Mouse (Mus musculus) liver, embryonic 16.5 days (tissue): ENCODE data around the gene Decr2. TPM values are rescaled to one million over a fixed set of nuclear protein-coding genes. Genes with fewer than 3 reads are reported as not detected.
"Not testable (repeated sequence)": the region's sequence is repeated elsewhere in the genome, so short reads cannot be mapped to it uniquely, and the experiment has no call there.

ENCODE experiments used
- ATAC-seq: fragments of 200-750 bp; cut with Nextera tagmentation; 2 replicates; pipeline ENCODE4 v1.8.0; 2017; ENCODE audit warnings: low read depth, mild to moderate bottlenecking, moderate number of reproducible peaks, moderate library complexity
- H3K27ac ChIP-seq: fragments of 300-500 bp; sonication (generic); 2 replicates; pipeline ENCODE4 v1.5.1; 2014; ENCODE audit warnings: mild to moderate bottlenecking, low read length
- H3K27me3 ChIP-seq: fragments of 300-500 bp; sonication (generic); 2 replicates; pipeline ENCODE4 v1.6.1; 2014; ENCODE audit warnings: low read depth, low read length, mixed read lengths; ENCODE audit not compliant: control insufficient read depth, insufficient read depth
- H3K36me3 ChIP-seq: fragments of 300-500 bp; sonication (generic); 2 replicates; pipeline ENCODE4 v1.6.1; 2014; ENCODE audit warnings: mild to moderate bottlenecking; ENCODE audit not compliant: control insufficient read depth, insufficient read depth
- H3K4me1 ChIP-seq: fragments of 300-500 bp; sonication (generic); 2 replicates; pipeline ENCODE4 v1.6.1; 2014; ENCODE audit warnings: low read depth, low read length, mixed read lengths; ENCODE audit not compliant: control insufficient read depth
- H3K4me2 ChIP-seq: fragments of 300-500 bp; sonication (generic); 2 replicates; pipeline ENCODE4 v1.6.1; 2014; ENCODE audit warnings: low read depth, low read length, mixed read lengths
- H3K4me3 ChIP-seq: fragments of 300-500 bp; sonication (generic); 2 replicates; pipeline ENCODE4 v1.5.1; 2014; ENCODE audit warnings: low read depth, mild to moderate bottlenecking, low read length
- H3K9ac ChIP-seq: fragments of 300-500 bp; sonication (generic); 2 replicates; pipeline ENCODE4 v1.6.1; 2014; ENCODE audit warnings: low read depth, low read length
- H3K9me3 ChIP-seq: fragments of 300-500 bp; sonication (generic); replicated peaks from 2 replicates; pipeline ENCODE4 v1.6.1; 2016; ENCODE audit warnings: low read length; ENCODE audit not compliant: control insufficient read depth
- WGBS: fragments of 180-500 bp; shearing (Covaris S2); extraction: QIAGEN DNeasy Blood & Tissue Kit; methylation state at CpG from one replicate; pipeline ENCODE4 v1.1.7; 2014; ENCODE audit not compliant: insufficient replicate concordance; 5-methylcytosine and 5-hydroxymethylcytosine counted together
- polyA plus RNA-seq: library from polyadenylated mRNA; unstranded; fragments of >200 nt; fragmentation: Nextera tagmentation; extraction: Ambion mirVana; gene quantifications from 2 replicates; pipeline ENCODE4 v1.2.1, GENCODE M21; 2015

The Decr2 gene
- polyA plus RNA-seq, 1 experiment from 2014 or later: 26.3 TPM

DNA sequence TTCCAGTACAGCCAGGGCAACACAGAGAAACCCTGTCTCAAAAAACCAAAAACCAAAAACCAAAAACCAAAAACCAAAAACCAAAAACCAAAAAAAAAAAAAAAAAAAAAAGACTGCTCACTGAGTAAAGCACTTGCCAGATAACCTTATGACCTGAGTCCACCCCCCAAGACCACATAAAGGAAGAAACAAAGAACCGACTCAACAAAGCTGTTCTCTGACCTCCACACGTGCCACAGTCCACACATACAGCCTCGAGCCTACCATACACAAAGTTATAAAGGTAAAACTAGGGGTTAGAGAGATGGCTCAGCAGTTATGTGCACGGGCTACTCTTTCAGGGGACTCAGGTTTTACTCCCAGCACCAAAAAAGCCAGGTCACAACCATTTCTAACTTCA lies 37.4 kb downstream of the Decr2 start:
- Histone ChIP-seq H3K4me3 (no peak overlapping the region), H3K36me3 (no peaks in the 10 kb centered on the region), H3K27me3 (no peaks in the 10 kb centered on the region), H3K9me3 (no peaks in the 10 kb centered on the region), H3K9ac (no peak overlapping the region), H3K4me2 (no peak overlapping the region), H3K27ac (no peak overlapping the region), H3K4me1 (no peaks in the 10 kb centered on the region; the same call in none of the 2 replicates)
- no peak for ATAC-seq
- 39% methylated on average over 4 of the region's 4 CpGs for WGBS

DNA sequence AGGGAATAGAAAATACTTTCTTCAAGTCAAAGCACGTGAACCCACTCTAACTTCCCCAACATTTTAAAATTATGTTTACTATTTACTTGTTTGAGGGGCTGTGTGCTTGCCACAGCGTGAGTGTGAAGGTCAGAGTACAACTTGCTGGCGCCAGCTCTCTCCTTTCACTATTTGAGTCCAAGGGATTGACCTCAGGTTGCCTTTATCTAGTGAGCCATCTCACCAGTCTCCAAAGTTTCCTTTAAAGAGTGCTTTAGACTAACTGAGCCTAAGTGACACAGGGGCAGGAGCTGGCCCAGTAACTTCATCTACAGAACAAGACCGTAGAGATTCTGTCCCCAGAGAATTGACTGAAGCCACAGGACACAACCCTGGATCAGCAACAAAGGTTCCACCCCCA lies 38.1 kb downstream of the Decr2 start:
- no peaks in the 10 kb centered on the region for H3K9me3 ChIP-seq
- ATAC-seq: no peak
- WGBS: 62% methylated on average over 4 of the region's 4 CpGs
- no peak overlapping the region for H3K9ac ChIP-seq
- no peak overlapping the region for H3K4me3 ChIP-seq
- no peaks in the 10 kb centered on the region; the same call in none of the 2 replicates for H3K4me1 ChIP-seq
- H3K4me2 ChIP-seq: no peak overlapping the region
- no peaks in the 10 kb centered on the region for H3K27me3 ChIP-seq
- H3K36me3 ChIP-seq: no peaks in the 10 kb centered on the region
- H3K27ac ChIP-seq: no peak overlapping the region

DNA sequence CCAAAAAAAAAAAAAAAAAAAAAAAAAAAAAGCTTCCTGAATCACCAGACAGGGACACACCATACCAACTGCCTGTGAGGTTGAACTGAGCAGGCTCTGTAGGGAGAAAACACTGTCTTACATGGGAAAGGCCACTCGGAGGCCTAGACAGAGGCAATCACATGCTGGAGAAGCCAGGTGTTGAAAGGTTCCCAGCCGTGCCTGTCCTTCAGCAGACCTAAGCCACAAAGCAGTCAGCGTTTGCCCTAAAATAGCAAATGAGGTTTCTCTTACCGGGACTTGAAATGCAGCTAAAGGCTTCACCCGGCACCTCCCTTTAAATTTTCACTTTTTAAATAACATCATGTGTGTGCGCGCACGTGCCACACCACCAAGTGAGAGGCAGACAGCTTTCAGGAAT lies 42.0 kb downstream of the Decr2 start:
- ATAC-seq: no peak
- no peaks in the 10 kb centered on the region for H3K9me3 ChIP-seq
- H3K4me2 ChIP-seq: no peak overlapping the region
- H3K36me3 ChIP-seq: no peaks in the 10 kb centered on the region
- H3K4me1 ChIP-seq: no peaks in the 10 kb centered on the region; the same call in 1 of the 2 replicates
- H3K27me3 ChIP-seq: no peaks in the 10 kb centered on the region
- no peak overlapping the region for H3K9ac ChIP-seq
- no peak overlapping the region for H3K27ac ChIP-seq
- H3K4me3 ChIP-seq: no peak overlapping the region
- WGBS: 67% methylated on average over 8 of the region's 8 CpGs

DNA sequence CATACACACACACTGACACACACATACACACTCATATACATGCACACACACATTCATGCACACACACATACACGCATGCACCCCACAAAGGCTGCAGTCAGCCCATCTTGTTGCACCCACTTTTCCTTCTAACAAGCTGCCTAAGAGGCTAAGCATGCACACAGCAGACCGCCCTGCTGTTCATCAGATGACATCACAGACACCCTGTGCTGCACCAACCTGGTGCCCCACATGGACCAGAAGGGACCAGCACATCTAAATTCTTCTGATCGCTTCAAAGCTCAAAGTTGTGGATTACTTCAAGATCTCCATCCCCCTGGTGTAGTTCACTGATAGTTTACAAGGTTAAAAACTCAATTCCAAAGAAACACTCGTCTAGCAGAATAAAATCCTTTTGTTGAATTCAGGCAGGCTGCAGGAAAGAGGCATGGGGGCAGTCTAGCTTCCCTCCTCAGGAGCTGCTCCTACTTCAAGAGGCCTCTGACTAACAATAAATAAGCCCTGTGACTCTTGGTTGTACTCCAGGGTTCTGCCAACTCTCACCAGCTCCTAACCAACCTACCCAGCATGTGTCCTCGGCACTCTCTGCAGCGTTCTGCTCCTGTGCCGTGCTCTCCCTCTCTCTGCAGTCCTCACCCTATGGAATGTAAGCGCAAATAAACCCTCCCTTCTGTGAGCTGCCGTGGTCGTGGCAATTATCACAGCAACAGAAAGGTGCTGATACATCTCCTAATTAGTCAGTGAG lies 43.7 kb downstream of the Decr2 start:
- Histone ChIP-seq H3K4me1 (no peaks in the 10 kb centered on the region), H3K36me3 (no peaks in the 10 kb centered on the region), H3K9me3 (no peaks in the 10 kb centered on the region), H3K27me3 (no peaks in the 10 kb centered on the region), H3K27ac (no peak overlapping the region), H3K9ac (no peak overlapping the region), H3K4me3 (no peak overlapping the region), H3K4me2 (no peak overlapping the region)
- no peak for ATAC-seq
- 56% methylated on average over 10 of the region's 10 CpGs for WGBS

DNA sequence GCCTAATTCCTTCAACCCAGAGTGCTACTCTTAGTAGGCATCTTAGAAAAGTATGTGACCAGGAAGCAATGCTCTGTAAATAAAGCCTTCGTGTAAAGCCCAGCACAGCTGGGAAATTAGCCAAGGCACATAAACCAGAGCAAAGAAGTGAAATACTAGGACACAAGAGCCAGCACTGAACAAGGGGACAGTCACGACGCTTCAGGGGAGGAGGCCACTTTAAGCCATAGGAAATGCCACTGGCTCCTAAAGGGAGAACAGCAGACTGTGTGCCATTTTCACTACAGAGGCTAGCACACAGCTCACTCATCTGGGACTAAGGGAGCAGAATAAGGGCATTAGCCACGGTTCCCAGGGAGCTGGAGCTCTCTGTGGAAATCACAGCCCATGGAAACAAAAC lies 44.9 kb downstream of the Decr2 start:
- Histone ChIP-seq H3K27me3 (no peaks in the 10 kb centered on the region), H3K9me3 (no peaks in the 10 kb centered on the region), H3K9ac (no peak overlapping the region), H3K27ac (no peak overlapping the region), H3K4me1 (no peaks in the 10 kb centered on the region), H3K36me3 (no peaks in the 10 kb centered on the region), H3K4me2 (no peak overlapping the region), H3K4me3 (no peak overlapping the region)
- WGBS: 51% methylated on average over 4 of the region's 4 CpGs
- peak; percentile 72 for ATAC-seq

DNA sequence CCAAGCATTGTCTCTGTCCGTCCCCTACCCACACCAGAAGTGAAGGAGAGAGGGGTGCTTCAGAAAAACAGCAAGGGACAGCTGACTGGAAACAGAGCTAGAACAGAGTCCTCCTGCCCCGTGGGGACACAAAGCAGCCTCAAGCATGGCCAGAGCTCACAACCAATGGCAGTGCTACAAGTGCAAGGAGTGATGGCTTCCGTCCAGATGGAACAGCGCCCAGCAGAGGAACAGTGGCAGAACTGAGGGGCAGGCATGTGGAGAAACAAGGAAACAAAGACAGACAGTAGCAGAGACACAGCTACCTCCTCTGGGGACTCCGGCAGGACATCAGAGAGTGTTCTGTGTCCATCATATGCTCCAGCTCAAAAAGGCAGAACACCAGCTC lies 46.9 kb downstream of the Decr2 start:
- no peak overlapping the region for H3K4me3 ChIP-seq
- no peak overlapping the region for H3K9ac ChIP-seq
- WGBS: 59% methylated on average over 5 of the region's 5 CpGs
- ATAC-seq: no peak
- no peaks in the 10 kb centered on the region for H3K4me1 ChIP-seq
- H3K27me3 ChIP-seq: no peaks in the 10 kb centered on the region
- H3K9me3 ChIP-seq: no peaks in the 10 kb centered on the region
- H3K4me2 ChIP-seq: no peak overlapping the region
- H3K36me3 ChIP-seq: no peaks in the 10 kb centered on the region
- H3K27ac ChIP-seq: no peak overlapping the region

DNA sequence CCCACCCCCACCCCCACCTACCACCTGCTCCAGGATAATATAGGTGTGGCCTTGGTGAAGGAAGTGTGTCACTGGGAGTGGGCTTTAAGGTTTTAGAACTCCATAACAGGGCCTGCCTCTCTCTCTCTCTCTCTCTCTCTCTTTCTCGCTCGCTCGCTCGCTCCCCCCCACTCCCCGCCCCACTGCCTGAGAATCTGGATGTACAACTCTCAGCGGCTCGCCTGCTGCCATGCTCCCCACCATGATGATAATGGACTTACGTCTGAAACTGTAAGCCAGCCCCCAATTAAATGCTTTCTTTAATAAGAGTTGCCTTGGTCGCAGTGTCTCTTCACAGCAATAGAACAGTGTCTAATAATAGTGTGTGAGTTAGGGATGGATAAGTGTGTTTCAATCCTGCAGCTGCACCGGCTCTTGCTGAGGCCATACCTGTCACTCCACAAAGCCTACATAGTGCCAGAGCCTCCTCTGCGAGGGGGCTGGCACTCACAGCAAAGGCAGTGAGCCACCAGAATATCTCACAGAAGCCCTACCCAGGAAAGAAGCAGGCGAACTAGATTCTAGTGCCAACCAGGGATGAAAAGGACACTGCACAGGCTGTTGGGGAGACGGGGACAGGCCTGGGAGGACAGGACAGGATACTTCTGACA lies 47.4 kb downstream of the Decr2 start:
- no peak for ATAC-seq
- H3K9ac ChIP-seq: no peak overlapping the region
- no peaks in the 10 kb centered on the region for H3K36me3 ChIP-seq
- no peaks in the 10 kb centered on the region for H3K27me3 ChIP-seq
- no peaks in the 10 kb centered on the region for H3K4me1 ChIP-seq
- 77% methylated on average over 13 of the region's 13 CpGs for WGBS
- H3K4me3 ChIP-seq: no peak overlapping the region
- no peak overlapping the region for H3K27ac ChIP-seq
- no peak overlapping the region for H3K4me2 ChIP-seq
- no peaks in the 10 kb centered on the region for H3K9me3 ChIP-seq

DNA sequence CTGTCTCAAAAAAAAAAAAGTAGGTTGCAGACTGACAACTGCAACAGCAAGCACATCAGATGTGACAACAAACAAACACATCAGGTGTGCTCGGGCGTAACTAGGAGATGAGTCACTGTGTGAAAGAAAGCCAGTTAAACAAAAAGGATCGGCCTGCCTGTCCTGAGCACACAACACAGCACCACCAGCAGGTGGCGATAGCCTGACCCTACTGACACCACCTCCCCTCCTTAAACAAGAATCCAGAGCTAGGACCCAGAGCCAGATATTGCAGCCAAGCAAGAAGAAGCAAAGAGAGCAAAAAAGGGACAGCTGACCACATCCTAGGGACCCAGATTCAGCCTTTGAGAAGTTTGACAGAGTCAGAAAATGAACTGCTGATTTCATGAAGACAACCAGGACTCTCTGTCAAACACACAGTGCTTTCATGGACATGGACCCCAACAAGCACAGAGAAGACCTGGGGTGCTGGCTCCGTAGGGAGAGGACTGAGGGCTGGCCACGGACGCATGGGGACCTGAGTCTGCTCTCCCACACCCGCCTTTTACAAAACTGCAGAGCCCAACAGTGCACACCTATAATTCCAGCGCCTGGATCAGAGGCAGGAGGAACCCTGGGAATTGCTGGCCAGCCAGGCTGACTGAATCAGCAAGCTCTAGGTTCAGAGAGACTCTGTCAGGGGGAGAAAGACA lies 48.9 kb downstream of the Decr2 start:
- Histone ChIP-seq H3K27me3 (no peaks in the 10 kb centered on the region), H3K9me3 (no peaks in the 10 kb centered on the region), H3K36me3 (no peaks in the 10 kb centered on the region), H3K4me2 (no peak overlapping the region), H3K4me1 (no peaks in the 10 kb centered on the region), H3K27ac (no peak overlapping the region), H3K4me3 (no peak overlapping the region), H3K9ac (no peak overlapping the region)
- no peak for ATAC-seq
- 31% methylated on average over 9 of the region's 9 CpGs for WGBS

DNA sequence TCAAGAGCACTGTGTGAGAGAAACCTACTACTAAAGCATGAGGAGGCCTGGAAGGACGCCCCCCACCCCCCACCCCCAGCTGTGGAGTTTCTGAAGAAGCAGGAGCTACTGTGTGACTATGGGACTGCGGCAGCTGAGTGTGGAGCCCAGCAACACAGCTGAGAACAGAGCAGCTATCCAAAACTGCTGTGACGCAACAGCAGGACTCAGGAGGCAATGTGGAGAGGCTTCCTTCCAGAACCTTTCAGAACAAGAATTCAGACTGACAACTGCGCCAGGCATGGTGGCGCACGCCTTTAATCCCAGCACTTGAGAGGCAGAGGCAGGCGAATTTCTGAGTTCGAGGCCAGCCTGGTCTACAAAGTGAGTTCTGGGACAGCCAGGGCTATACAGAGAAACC lies 49.4 kb downstream of the Decr2 start:
- H3K27ac ChIP-seq, H3K27me3 ChIP-seq, H3K4me1 ChIP-seq, ATAC-seq, H3K36me3 ChIP-seq, H3K9ac ChIP-seq, H3K4me3 ChIP-seq, H3K9me3 ChIP-seq, H3K4me2 ChIP-seq: not testable (repeated sequence)
- 64% methylated on average over 8 of the region's 8 CpGs for WGBS
